Mouse (Mus musculus) midbrain, embryonic 12.5 days (tissue): ENCODE measurements around the gene Tle6. TPM values are rescaled to one million over a fixed set of nuclear protein-coding genes. Genes with fewer than 3 reads are reported as not detected.

Experiments used
- ATAC-seq: fragments of 200-750 bp; cut with Nextera tagmentation; 2 replicates; pipeline ENCODE4 v1.8.0; 2017; ENCODE audit warnings: low read depth, moderate TSS enrichment, moderate library complexity; ENCODE audit not compliant: low FRiP score
- H3K27ac ChIP-seq: fragments of 300-500 bp; sonication (generic); replicated peaks from 2 replicates; pipeline ENCODE4 v1.5.1; 2016; ENCODE audit warnings: mild to moderate bottlenecking
- H3K27me3 ChIP-seq: fragments of 300-500 bp; sonication (generic); 2 replicates; pipeline ENCODE4 v1.6.1; 2016; ENCODE audit warnings: mild to moderate bottlenecking
- H3K36me3 ChIP-seq: fragments of 300-500 bp; sonication (generic); 2 replicates; pipeline ENCODE4 v1.6.1; 2016
- H3K4me1 ChIP-seq: fragments of 300-500 bp; sonication (generic); 2 replicates; pipeline ENCODE4 v1.6.1; 2016
- H3K4me2 ChIP-seq: fragments of 300-500 bp; sonication (generic); replicated peaks from 2 replicates; pipeline ENCODE4 v1.6.1; 2016; ENCODE audit warnings: mild to moderate bottlenecking, moderate library complexity
- H3K4me3 ChIP-seq: fragments of 300-500 bp; sonication (generic); 2 replicates; pipeline ENCODE4 v1.5.1; 2016; ENCODE audit warnings: mild to moderate bottlenecking
- H3K9ac ChIP-seq: fragments of 300-500 bp; sonication (generic); replicated peaks from 2 replicates; pipeline ENCODE4 v1.6.1; 2016; ENCODE audit warnings: mild to moderate bottlenecking, moderate library complexity
- H3K9me3 ChIP-seq: fragments of 300-500 bp; sonication (generic); 2 replicates; pipeline ENCODE4 v1.6.1; 2016; ENCODE audit warnings: mild to moderate bottlenecking
- WGBS: fragments of 180-500 bp; shearing (Covaris S2); methylation state at CpG from one replicate; pipeline ENCODE4 v1.1.7; 2016; 5-methylcytosine and 5-hydroxymethylcytosine counted together
- polyA plus RNA-seq: library from polyadenylated mRNA; unstranded; fragments of >200 nt; fragmentation: Nextera tagmentation; extraction: Ambion mirVana; gene quantifications from 2 replicates; pipeline ENCODE4 v1.2.1, GENCODE M21; 2016

Gene Tle6
- polyA plus RNA-seq, 1 experiment from 2014 or later = 5.1 TPM

- Histone ChIP-seq H3K9me3 (no peaks in the 10 kb centered on the region), H3K9ac (no peak overlapping the region), H3K27me3 (peaks cover 85% of the 10 kb centered on the region), H3K4me1 (peaks cover 49% of the 10 kb centered on the region), H3K4me3 (no peak overlapping the region), H3K27ac (no peak overlapping the region), H3K36me3 (no peaks in the 10 kb centered on the region), H3K4me2 (no peak overlapping the region)
- 53% methylated on average over 6 of the region's 6 CpGs for WGBS
- ATAC-seq = no peak
Measured at GRCm38 (mm10) chr10:81598871-81599270, 2.0 kb downstream of the Tle6 start.

DNA sequence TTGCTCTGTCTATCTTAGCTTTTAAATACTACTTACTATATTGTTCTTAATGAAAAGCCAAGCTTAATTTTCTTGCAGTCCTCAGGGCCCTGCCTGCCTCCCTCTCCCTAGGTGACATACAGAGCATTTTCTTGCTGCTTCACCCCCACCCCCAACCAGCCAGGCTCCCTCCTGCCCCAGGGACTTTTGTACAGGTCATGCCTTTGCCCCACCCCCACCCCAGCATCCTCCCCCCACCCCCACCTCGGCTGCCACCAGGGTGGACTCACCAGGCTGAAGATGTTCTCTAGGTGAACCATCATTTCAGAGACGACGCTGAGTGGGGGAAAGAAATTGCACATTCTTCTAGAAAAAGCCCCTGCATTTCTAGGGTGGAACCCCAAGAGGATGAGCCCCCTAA lies 2.5 kb downstream of the Tle6 start:
- Histone ChIP-seq H3K27me3 (peaks cover 90% of the 10 kb centered on the region), H3K9ac (no peak overlapping the region), H3K4me2 (no peak overlapping the region), H3K4me1 (peaks cover 49% of the 10 kb centered on the region), H3K4me3 (no peak overlapping the region), H3K9me3 (no peaks in the 10 kb centered on the region), H3K36me3 (no peaks in the 10 kb centered on the region), H3K27ac (no peak overlapping the region)
- no peak for ATAC-seq
- 38% methylated on average over 3 of the region's 3 CpGs for WGBS

DNA sequence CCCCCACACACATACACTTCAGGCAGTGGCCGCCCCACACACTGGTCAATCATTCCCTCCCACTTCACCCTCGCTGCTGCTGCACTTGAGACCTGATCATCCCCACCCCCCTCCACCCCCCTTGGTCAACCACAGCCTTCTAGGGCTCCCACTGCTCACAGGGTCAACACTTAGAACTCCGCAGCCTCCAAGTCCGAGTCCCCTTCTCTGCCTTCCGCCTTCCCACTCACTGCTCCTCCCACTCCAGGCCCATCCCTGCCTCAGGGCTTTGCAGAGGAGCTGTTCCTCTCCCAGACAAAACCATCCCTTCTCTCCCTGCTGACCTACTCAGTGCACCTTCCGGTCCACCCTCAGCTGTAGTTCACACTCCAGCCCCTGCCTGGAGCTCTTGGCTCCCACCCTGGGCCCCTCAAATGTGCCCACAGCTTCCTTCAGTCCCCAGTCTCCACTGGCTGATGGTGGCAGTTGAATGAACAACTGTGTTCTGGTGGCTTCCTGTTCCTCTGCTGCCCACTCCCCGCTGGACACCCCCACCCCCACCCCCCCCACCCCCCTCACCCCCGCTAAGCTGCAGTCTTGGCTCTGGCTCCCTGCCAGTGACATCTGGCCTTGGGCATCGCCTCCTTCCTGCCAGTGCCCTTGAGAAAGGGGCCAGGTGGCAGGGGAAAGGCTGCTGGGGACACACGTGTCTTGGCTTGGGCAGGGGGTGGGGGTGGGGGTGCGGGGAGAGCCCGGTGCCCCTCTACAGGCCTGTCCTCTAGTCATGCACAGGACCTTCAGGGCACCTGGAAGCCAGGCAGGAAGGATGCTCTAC lies 3.5 kb downstream of the Tle6 start:
- H3K27ac ChIP-seq = peak overlapping the region; percentile 65

DNA sequence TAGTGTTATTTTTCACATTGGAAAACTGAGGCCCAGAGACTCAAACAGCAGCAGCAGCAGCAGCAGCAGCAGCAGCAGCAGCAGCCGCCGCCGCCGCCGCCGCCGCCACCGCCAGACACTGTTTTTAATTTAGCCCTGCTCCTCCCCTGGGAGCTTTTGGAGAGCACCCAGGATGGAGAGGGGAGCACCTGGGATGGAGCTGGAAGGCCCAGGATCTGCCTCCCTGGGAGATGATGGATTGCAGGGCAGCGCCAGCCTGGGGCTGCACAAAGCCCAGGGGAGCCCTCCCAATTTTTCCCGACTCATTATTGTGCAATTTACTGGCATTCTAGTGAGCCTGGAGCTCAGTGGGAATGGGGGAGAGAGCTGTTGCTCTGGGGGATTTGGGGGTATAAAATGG lies 4.3 kb downstream of the Tle6 start:
- peaks cover 95% of the 10 kb centered on the region for H3K27me3 ChIP-seq
- peak overlapping the region; percentile 42 for H3K4me2 ChIP-seq
- H3K9me3 ChIP-seq = no peaks in the 10 kb centered on the region
- peaks cover 39% of the 10 kb centered on the region for H3K4me1 ChIP-seq
- ATAC-seq = no peak
- H3K36me3 ChIP-seq = no peaks in the 10 kb centered on the region
- H3K27ac ChIP-seq = peak overlapping the region; percentile 65; the same call in 1 of the 2 replicates
- H3K4me3 ChIP-seq = no peak overlapping the region
- WGBS = 0% methylated on average over 10 of the region's 10 CpGs
- H3K9ac ChIP-seq = peak overlapping the region; percentile 35

More for the DNA sequence above, 3.5 kb downstream of the Tle6 start:
- Histone ChIP-seq H3K9me3 (no peaks in the 10 kb centered on the region), H3K36me3 (no peaks in the 10 kb centered on the region), H3K27me3 (peaks cover 95% of the 10 kb centered on the region), H3K9ac (peak overlapping the region; percentile 31; the same call in 1 of the 2 replicates), H3K4me3 (no peak overlapping the region), H3K4me1 (peaks cover 44% of the 10 kb centered on the region), H3K4me2 (peak overlapping the region; percentile 42)
- ATAC-seq = peak; percentile 21; the same call in 1 of the 2 replicates
- WGBS = 12% methylated on average over 12 of the region's 12 CpGs

DNA sequence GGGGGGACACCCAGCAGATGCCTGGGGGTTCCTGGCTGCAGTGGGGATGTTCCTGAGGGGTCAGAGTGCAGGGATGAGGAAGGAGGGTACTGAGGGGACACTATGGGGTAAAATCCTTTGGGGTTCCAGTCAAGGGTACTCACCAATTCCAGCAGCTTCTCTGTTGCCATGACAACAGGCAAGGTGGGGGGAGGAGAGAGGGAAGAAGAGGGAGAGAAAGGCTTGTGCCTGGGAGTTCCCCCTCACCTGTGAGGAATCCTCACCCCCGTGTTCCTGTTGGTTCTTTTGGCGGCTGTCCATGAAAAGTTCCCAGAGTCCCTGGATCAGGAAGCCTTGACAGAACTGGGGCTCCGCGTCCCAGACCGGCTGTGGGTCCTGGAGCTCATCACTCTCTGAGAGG lies 5.3 kb downstream of the Tle6 start:
- Histone ChIP-seq H3K27me3 (peaks cover 97% of the 10 kb centered on the region), H3K27ac (no peak overlapping the region), H3K9me3 (no peaks in the 10 kb centered on the region), H3K4me3 (no peak overlapping the region), H3K4me1 (peaks cover 30% of the 10 kb centered on the region), H3K4me2 (no peak overlapping the region), H3K9ac (peak overlapping the region; percentile 24; the same call in 1 of the 2 replicates), H3K36me3 (no peaks in the 10 kb centered on the region)
- no peak for ATAC-seq
- WGBS = 43% methylated on average over 5 of the region's 5 CpGs

GRCm38 (mm10) chr10:81593935-81594334 lies 6.9 kb downstream of the Tle6 start:
- Histone ChIP-seq H3K36me3 (no peaks in the 10 kb centered on the region), H3K4me2 (no peak overlapping the region), H3K9ac (no peak overlapping the region), H3K4me1 (peaks cover 26% of the 10 kb centered on the region), H3K9me3 (no peaks in the 10 kb centered on the region), H3K27me3 (peaks cover 92% of the 10 kb centered on the region), H3K27ac (no peak overlapping the region), H3K4me3 (no peak overlapping the region)
- WGBS = 80% methylated on average over 18 of the region's 18 CpGs
- no peak for ATAC-seq

DNA sequence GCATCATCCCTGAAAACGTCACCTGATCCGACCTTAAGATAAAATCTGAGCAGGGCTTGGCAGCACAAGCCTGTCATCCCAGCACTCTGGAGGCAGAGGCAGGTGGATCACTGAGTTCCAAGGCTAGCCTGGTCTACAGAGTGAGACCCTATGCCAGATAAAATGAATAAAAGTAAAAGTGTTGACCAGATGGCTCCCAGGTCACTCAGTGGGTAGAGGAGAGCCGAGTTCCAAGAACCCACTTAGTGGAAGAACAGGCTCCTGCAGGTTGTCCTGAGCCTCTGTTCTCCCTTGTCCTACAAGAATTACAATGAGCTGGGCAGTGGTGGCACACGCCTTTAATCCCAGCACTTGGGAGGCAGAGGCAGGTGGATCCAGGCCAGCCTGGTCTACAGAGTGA lies 7.7 kb downstream of the Tle6 start:
- peaks cover 26% of the 10 kb centered on the region for H3K4me1 ChIP-seq
- 67% methylated on average over 4 of the region's 4 CpGs for WGBS
- H3K36me3 ChIP-seq = no peaks in the 10 kb centered on the region
- H3K27me3 ChIP-seq = peaks cover 91% of the 10 kb centered on the region
- ATAC-seq = no peak
- no peak overlapping the region for H3K4me3 ChIP-seq
- H3K4me2 ChIP-seq = no peak overlapping the region
- no peak overlapping the region for H3K27ac ChIP-seq
- H3K9me3 ChIP-seq = no peaks in the 10 kb centered on the region
- no peak overlapping the region for H3K9ac ChIP-seq

DNA sequence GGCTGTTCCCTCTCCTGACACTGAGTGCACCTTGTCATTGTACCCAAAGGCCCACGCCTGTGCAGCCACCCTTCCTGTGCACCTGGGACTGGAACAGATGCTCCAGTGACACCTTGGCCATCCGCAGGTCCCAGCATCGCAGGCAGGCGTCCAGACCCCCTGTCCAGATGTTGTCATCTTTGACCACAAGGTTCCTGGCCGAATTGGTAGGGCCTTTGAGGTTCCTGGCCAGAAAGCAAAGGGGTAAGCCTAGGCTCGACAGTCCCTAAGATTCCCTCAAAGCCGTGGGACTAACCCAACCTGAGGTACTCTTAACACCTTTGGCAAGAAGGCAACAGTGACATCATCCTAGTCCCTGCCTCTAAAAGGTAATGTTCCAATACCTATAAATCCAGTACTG lies 8.2 kb downstream of the Tle6 start:
- no peak for ATAC-seq
- H3K27ac ChIP-seq = no peak overlapping the region
- H3K36me3 ChIP-seq = no peaks in the 10 kb centered on the region
- H3K4me1 ChIP-seq = peaks cover 23% of the 10 kb centered on the region
- no peaks in the 10 kb centered on the region for H3K9me3 ChIP-seq
- no peak overlapping the region for H3K4me3 ChIP-seq
- no peak overlapping the region for H3K9ac ChIP-seq
- peaks cover 90% of the 10 kb centered on the region for H3K27me3 ChIP-seq
- 80% methylated on average over 7 of the region's 7 CpGs for WGBS
- no peak overlapping the region for H3K4me2 ChIP-seq

- WGBS = 77% methylated on average over 9 of the region's 9 CpGs
- Histone ChIP-seq H3K4me3 (no peak overlapping the region), H3K4me1 (peaks cover 15% of the 10 kb centered on the region), H3K9me3 (no peaks in the 10 kb centered on the region), H3K9ac (no peak overlapping the region), H3K36me3 (no peaks in the 10 kb centered on the region), H3K4me2 (no peak overlapping the region), H3K27me3 (peaks cover 90% of the 10 kb centered on the region), H3K27ac (no peak overlapping the region)
- no peak for ATAC-seq
Measured at GRCm38 (mm10) chr10:81591846-81592245, 9.0 kb downstream of the Tle6 start.

- no peak overlapping the region for H3K4me2 ChIP-seq
- WGBS = 73% methylated on average over 7 of the region's 7 CpGs
- no peak overlapping the region for H3K4me3 ChIP-seq
- H3K27ac ChIP-seq = no peak overlapping the region
- H3K9me3 ChIP-seq = no peaks in the 10 kb centered on the region
- no peaks in the 10 kb centered on the region for H3K4me1 ChIP-seq
- H3K27me3 ChIP-seq = peaks cover 82% of the 10 kb centered on the region
- H3K9ac ChIP-seq = no peak overlapping the region
- H3K36me3 ChIP-seq = no peaks in the 10 kb centered on the region
- no peak for ATAC-seq
Measured at GRCm38 (mm10) chr10:81588739-81589138, 12.1 kb downstream of the Tle6 start.

DNA sequence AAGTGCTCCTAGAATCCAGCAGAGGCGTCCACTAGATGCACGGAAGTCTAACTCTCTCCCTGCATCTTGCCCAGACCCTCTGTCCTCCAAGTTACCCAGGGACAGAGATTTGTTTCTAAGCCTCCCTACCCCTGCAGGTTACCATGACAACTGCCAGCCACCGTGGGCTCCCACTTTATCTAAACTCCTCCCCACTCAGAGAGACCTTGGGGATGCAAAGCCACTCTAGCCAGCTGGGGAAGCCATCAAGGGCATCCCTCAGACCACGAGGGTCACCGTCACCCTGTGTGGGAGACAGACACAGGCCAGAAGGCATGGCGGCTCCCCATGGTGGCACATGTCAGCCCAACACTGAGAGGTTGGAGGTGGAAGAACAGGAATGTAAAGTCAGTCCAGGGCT lies 17.5 kb downstream of the Tle6 start:
- no peak for ATAC-seq
- H3K9ac ChIP-seq = no peak overlapping the region
- H3K4me1 ChIP-seq = peaks cover 9% of the 10 kb centered on the region; the same call in 1 of the 2 replicates
- peaks cover 89% of the 10 kb centered on the region for H3K27me3 ChIP-seq
- no peak overlapping the region for H3K4me2 ChIP-seq
- no peaks in the 10 kb centered on the region for H3K9me3 ChIP-seq
- WGBS = 29% methylated on average over 6 of the region's 6 CpGs
- no peaks in the 10 kb centered on the region for H3K36me3 ChIP-seq
- no peak overlapping the region for H3K27ac ChIP-seq
- H3K4me3 ChIP-seq = no peak overlapping the region

DNA sequence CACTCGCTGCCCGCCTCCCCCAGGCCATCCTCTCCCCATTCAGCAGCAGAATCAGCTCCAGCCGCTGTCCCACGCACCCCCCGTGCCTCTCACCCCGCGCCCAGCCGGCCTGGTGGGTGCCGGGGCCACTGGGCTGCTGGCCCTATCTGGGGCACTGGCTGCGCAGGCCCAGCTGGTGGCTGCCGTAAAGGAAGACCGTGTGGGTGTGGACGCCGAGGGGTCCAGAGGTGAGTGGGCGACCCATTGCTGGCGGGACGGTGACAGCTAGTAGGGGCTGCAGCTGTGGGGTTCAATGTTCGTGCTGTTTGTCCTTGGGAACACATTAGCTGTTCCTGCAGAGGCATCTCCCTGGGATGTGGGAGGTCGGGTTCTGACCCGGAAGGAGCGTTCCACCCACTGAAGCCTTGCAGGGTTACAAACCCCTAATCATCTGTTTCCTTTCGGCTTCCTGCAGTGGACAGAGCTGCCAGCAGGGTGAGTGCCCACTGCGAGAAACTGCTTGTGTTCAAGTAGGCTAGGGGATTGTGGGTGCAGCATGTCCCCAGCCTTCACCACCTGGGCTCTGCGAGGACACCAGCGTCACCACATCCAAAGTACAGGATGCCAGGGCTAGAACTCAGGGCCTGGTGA lies 20.3 kb downstream of the Tle6 start:
- ATAC-seq = no peak
- H3K9ac ChIP-seq = no peak overlapping the region

More for the DNA sequence above, 20.3 kb downstream of the Tle6 start:
- Histone ChIP-seq H3K4me3 (no peak overlapping the region), H3K4me2 (no peak overlapping the region), H3K27ac (no peak overlapping the region), H3K9me3 (no peaks in the 10 kb centered on the region), H3K4me1 (peaks cover 15% of the 10 kb centered on the region), H3K36me3 (no peaks in the 10 kb centered on the region), H3K27me3 (peaks cover 90% of the 10 kb centered on the region)
- WGBS = 63% methylated on average over 25 of the region's 25 CpGs
